Mouse (Mus musculus) embryonic facial prominence, embryonic 12.5 days (tissue): ENCODE data around the gene Mapt. TPM values are rescaled to one million over a fixed set of nuclear protein-coding genes. Genes with fewer than 3 reads are reported as not detected.
"Not testable (repeated sequence)": the region's sequence is repeated elsewhere in the genome, so short reads cannot be mapped to it uniquely, and the experiment has no call there.

Experiments used
- ATAC-seq: fragments of 200-750 bp; cut with Nextera tagmentation; 2 replicates; pipeline ENCODE4 v1.8.0; 2017; ENCODE audit not compliant: insufficient number of reproducible peaks, insufficient read depth, low FRiP score, low TSS enrichment
- H3K27ac ChIP-seq: fragments of 300-500 bp; sonication (generic); 2 replicates; pipeline ENCODE4 v1.5.1; 2016; ENCODE audit warnings: mild to moderate bottlenecking
- H3K27me3 ChIP-seq: fragments of 300-500 bp; sonication (generic); 2 replicates; pipeline ENCODE4 v1.6.1; 2016; ENCODE audit warnings: mild to moderate bottlenecking, moderate library complexity
- H3K36me3 ChIP-seq: fragments of 300-500 bp; sonication (generic); 2 replicates; pipeline ENCODE4 v1.6.1; 2016; ENCODE audit warnings: mild to moderate bottlenecking
- H3K4me1 ChIP-seq: fragments of 300-500 bp; sonication (generic); 2 replicates; pipeline ENCODE4 v1.6.1; 2016
- H3K4me2 ChIP-seq: fragments of 300-500 bp; sonication (generic); replicated peaks from 2 replicates; pipeline ENCODE4 v1.6.1; 2016; ENCODE audit warnings: mild to moderate bottlenecking, moderate library complexity
- H3K4me3 ChIP-seq: fragments of 300-500 bp; sonication (generic); 2 replicates; pipeline ENCODE4 v1.5.1; 2016; ENCODE audit warnings: mild to moderate bottlenecking
- H3K9ac ChIP-seq: fragments of 300-500 bp; sonication (generic); 2 replicates; pipeline ENCODE4 v1.6.1; 2016; ENCODE audit warnings: mild to moderate bottlenecking, moderate library complexity
- H3K9me3 ChIP-seq: fragments of 300-500 bp; sonication (generic); 2 replicates; pipeline ENCODE4 v1.6.1; 2016; ENCODE audit warnings: mild to moderate bottlenecking, moderate library complexity
- WGBS: fragments of 180-500 bp; shearing (Covaris S2); methylation state at CpG from one replicate; pipeline ENCODE4 v1.1.7; 2016; 5-methylcytosine and 5-hydroxymethylcytosine counted together
- polyA plus RNA-seq: library from polyadenylated mRNA; unstranded; fragments of >200 nt; fragmentation: Nextera tagmentation; extraction: Ambion mirVana; gene quantifications from 2 replicates; pipeline ENCODE4 v1.2.1, GENCODE M21; 2016

The Mapt gene
- polyA plus RNA-seq, 1 experiment from 2014 or later, result 24.1 TPM

DNA sequence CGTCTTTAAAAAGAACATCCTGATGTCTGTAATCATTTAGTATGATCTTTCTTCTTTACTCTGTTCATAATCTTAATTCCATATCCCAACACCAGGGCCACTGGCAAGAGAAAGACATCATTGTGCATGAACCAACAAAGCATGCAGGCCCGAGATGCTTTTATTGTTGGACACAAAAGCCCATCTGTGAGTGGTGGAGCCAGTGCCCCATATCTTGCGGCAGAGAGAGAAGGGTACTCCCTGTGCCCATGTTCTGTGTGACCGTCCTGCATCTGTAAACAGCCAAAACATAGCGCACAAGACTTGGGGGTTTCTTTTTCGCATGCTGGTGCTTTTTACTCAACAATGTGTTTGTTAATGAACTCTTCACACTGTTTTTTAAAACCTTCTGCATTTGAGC is 19.9 kb upstream of the Mapt start:
- no peaks in the 10 kb centered on the region for H3K9me3 ChIP-seq
- no peaks in the 10 kb centered on the region for H3K27me3 ChIP-seq
- no peaks in the 10 kb centered on the region for H3K36me3 ChIP-seq
- no peaks in the 10 kb centered on the region for H3K4me1 ChIP-seq
- no peak for ATAC-seq
- no peak overlapping the region for H3K4me2 ChIP-seq
- H3K4me3 ChIP-seq, result no peak overlapping the region
- 83% methylated on average over 6 of the region's 6 CpGs for WGBS
- no peak overlapping the region for H3K9ac ChIP-seq
- H3K27ac ChIP-seq, result no peak overlapping the region

DNA sequence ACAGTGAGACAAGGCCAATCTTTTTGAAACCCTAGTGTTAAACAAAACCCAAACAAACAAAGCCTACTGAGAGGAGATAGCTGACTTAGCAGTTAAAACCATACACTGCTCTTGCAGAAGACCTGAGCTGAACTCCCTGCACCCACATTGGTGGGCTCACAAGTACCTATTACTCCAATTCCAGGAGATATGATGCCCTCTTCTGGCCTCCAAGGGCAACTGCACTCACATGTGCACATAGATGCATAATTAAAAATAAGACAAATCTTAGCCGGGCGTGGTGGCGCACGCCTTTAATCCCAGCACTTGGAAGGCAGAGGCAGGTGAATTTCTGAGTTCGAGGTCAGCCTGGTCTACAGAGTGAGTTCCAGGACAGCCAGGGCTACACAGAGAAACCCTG is 17.1 kb upstream of the Mapt start:
- not testable (repeated sequence) for H3K27ac ChIP-seq, H3K4me2 ChIP-seq, H3K4me1 ChIP-seq, H3K4me3 ChIP-seq, H3K9ac ChIP-seq, H3K27me3 ChIP-seq, H3K9me3 ChIP-seq, H3K36me3 ChIP-seq, ATAC-seq
- 92% methylated on average over 5 of the region's 5 CpGs for WGBS

DNA sequence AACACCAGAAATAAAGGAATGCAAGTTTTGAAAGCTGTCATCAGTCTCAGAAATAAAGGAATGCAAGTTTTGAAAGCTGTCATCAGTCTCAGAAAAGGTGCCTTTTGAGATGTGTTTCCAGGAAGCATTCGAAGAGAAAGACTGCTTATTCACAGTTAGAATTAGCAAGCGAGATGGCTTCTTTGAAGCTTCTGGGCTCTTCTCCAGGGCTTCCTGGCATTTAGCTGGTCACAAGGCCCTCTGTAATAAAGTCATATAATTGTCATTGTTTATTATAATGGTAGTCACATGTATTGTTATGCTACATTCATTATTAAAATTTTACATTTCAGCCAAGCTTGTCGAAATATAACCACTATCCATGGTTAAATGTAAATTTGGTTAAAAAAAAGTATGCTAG is 13.1 kb upstream of the Mapt start:
- WGBS, result 79% methylated on average over 3 of the region's 3 CpGs
- H3K36me3 ChIP-seq, result no peaks in the 10 kb centered on the region
- no peaks in the 10 kb centered on the region for H3K9me3 ChIP-seq
- no peak for ATAC-seq
- H3K27me3 ChIP-seq, result no peaks in the 10 kb centered on the region
- no peak overlapping the region for H3K27ac ChIP-seq
- no peak overlapping the region for H3K9ac ChIP-seq
- H3K4me1 ChIP-seq, result no peaks in the 10 kb centered on the region
- no peak overlapping the region for H3K4me2 ChIP-seq
- no peak overlapping the region for H3K4me3 ChIP-seq

GRCm38 (mm10) chr11:104220291-104220690 is 10.9 kb upstream of the Mapt start:
- H3K27ac ChIP-seq, result no peak overlapping the region
- no peak for ATAC-seq
- H3K36me3 ChIP-seq, result no peaks in the 10 kb centered on the region
- no peak overlapping the region for H3K4me3 ChIP-seq
- H3K9me3 ChIP-seq, result no peaks in the 10 kb centered on the region
- no peak overlapping the region for H3K9ac ChIP-seq
- H3K27me3 ChIP-seq, result no peaks in the 10 kb centered on the region
- WGBS, result 82% methylated on average over 4 of the region's 4 CpGs
- H3K4me1 ChIP-seq, result no peaks in the 10 kb centered on the region
- H3K4me2 ChIP-seq, result no peak overlapping the region

- no peak overlapping the region for H3K4me2 ChIP-seq
- H3K4me3 ChIP-seq, result no peak overlapping the region
- 70% methylated on average over 5 of the region's 5 CpGs for WGBS
Observed at GRCm38 (mm10) chr11:104221751-104222150, 9.4 kb upstream of the Mapt start.

GRCm38 (mm10) chr11:104223301-104223700 is 7.9 kb upstream of the Mapt start:
- Histone ChIP-seq H3K4me2 (no peak overlapping the region), H3K27me3 (no peaks in the 10 kb centered on the region), H3K4me1 (no peaks in the 10 kb centered on the region), H3K9me3 (no peaks in the 10 kb centered on the region), H3K9ac (no peak overlapping the region), H3K4me3 (no peak overlapping the region), H3K27ac (no peak overlapping the region), H3K36me3 (no peaks in the 10 kb centered on the region)
- 85% methylated on average over 9 of the region's 9 CpGs for WGBS
- ATAC-seq, result no peak

More at GRCm38 (mm10) chr11:104221751-104222150, 9.4 kb upstream of the Mapt start:
- H3K27ac ChIP-seq, result no peak overlapping the region
- no peak for ATAC-seq
- H3K9me3 ChIP-seq, result no peaks in the 10 kb centered on the region
- H3K4me1 ChIP-seq, result no peaks in the 10 kb centered on the region
- no peak overlapping the region for H3K9ac ChIP-seq
- H3K27me3 ChIP-seq, result no peaks in the 10 kb centered on the region
- no peaks in the 10 kb centered on the region for H3K36me3 ChIP-seq

- Histone ChIP-seq H3K4me3 (no peak overlapping the region), H3K27ac (no peak overlapping the region), H3K9me3 (no peaks in the 10 kb centered on the region), H3K4me1 (peaks cover 29% of the 10 kb centered on the region), H3K36me3 (no peaks in the 10 kb centered on the region), H3K9ac (no peak overlapping the region), H3K27me3 (peaks cover 43% of the 10 kb centered on the region), H3K4me2 (no peak overlapping the region)
- ATAC-seq, result no peak
- WGBS, result 57% methylated on average over 4 of the region's 4 CpGs
Observed at GRCm38 (mm10) chr11:104229391-104229790, 1.8 kb upstream of the Mapt start.

GRCm38 (mm10) chr11:104230066-104230778 is 968 bp upstream of the Mapt start:
- Histone ChIP-seq H3K4me1 (peaks cover 29% of the 10 kb centered on the region), H3K27me3 (peaks cover 51% of the 10 kb centered on the region), H3K9ac (no peak overlapping the region), H3K4me3 (peak overlapping the region; percentile 65; the same call in 1 of the 2 replicates), H3K36me3 (no peaks in the 10 kb centered on the region), H3K4me2 (peak overlapping the region; percentile 99), H3K9me3 (no peaks in the 10 kb centered on the region), H3K27ac (no peak overlapping the region)
- 13% methylated on average over 9 of the region's 9 CpGs for WGBS
- ATAC-seq, result no peak

GRCm38 (mm10) chr11:104232141-104233061 is 1.2 kb downstream of the Mapt start:
- Histone ChIP-seq H3K27me3 (peaks cover 63% of the 10 kb centered on the region), H3K4me2 (peak overlapping the region; percentile 99), H3K27ac (no peak overlapping the region), H3K36me3 (no peaks in the 10 kb centered on the region), H3K4me3 (peak overlapping the region; percentile 65), H3K9me3 (no peaks in the 10 kb centered on the region), H3K9ac (peak overlapping the region; percentile 63), H3K4me1 (peaks cover 37% of the 10 kb centered on the region)
- under 1% methylated on average over 61 of the region's 72 CpGs for WGBS
- ATAC-seq, result no peak

- WGBS, result under 1% methylated on average over 10 of the region's 10 CpGs
- Histone ChIP-seq H3K4me2 (peak overlapping the region; percentile 99), H3K27ac (no peak overlapping the region), H3K4me1 (peaks cover 37% of the 10 kb centered on the region), H3K9me3 (no peaks in the 10 kb centered on the region), H3K9ac (no peak overlapping the region), H3K36me3 (no peaks in the 10 kb centered on the region), H3K4me3 (peak overlapping the region; percentile 65), H3K27me3 (peaks cover 63% of the 10 kb centered on the region)
- ATAC-seq, result no peak
Observed at GRCm38 (mm10) chr11:104233101-104233500, 1.9 kb downstream of the Mapt start.

DNA sequence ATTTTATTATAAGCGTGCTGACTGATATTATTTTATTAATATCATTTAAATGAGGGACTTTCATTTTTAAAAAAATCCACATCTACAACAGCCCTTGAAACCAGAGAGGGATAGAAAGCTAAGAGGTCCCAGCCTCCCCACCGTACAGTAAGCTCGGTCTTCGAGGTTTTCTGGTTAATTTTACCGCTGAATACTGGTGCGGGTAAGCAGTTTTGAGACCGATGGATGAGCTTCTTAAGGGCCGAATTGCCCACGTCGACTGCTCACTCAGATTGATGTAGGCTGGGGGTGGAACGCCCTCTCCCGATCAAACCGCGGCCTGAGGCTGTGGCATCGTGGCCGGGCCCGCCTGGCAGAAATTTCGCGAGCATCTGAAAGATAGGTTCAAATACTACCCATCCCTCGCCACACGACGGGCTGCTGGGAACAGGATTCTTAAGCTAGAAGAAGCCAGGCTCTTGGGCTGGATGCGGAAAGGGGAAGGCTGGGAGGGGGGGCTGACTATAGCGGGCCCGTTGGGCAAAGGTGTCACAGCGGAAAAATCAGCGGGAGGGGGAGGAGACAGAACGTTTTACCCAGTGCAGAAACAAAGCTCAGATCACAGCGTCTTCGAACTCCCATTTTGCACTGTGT is 2.5 kb downstream of the Mapt start:
- Histone ChIP-seq H3K9ac (no peak overlapping the region), H3K4me2 (peak overlapping the region; percentile 22; the same call in 1 of the 2 replicates), H3K27ac (no peak overlapping the region), H3K4me3 (peak overlapping the region; percentile 14; the same call in 1 of the 2 replicates), H3K36me3 (no peaks in the 10 kb centered on the region), H3K4me1 (peaks cover 37% of the 10 kb centered on the region), H3K27me3 (peaks cover 63% of the 10 kb centered on the region), H3K9me3 (no peaks in the 10 kb centered on the region)
- 3% methylated on average over 30 of the region's 30 CpGs for WGBS
- no peak for ATAC-seq
